Mouse (Mus musculus) MEL (cell line): ENCODE data around the gene Tenm3.

ENCODE experiments used
- CHD2 ChIP-seq: IDR thresholded peaks from 2 replicates; pipeline ENCODE4 v1.6.1; 2011; ENCODE audit warnings: low read length, improper control_type of control experiment
- CTCF ChIP-seq, 3 experiments: IDR thresholded peaks in 2 of 3; conservative IDR thresholded peaks in 1 of 3; 2 replicates each; pipeline ENCODE4 v1.5.1; 2011 to 2012; ENCODE audit warnings: low read length in 3 of 3, low read depth in 2 of 3, mild to moderate bottlenecking in 2 of 3, improper control_type of control experiment in 1 of 3, inconsistent platforms in 1 of 3, mixed read lengths in 1 of 3, moderate library complexity in 1 of 3; ENCODE audit not compliant: control insufficient read depth in 1 of 3, insufficient read depth in 1 of 3, poor library complexity in 1 of 3, severe bottlenecking in 1 of 3
- EP300 ChIP-seq, 2 experiments: IDR thresholded peaks; 2 replicates each; pipeline ENCODE4 v1.6.1; 2011; ENCODE audit warnings: improper control_type of control experiment in 2 of 2, low read length in 2 of 2, low read depth in 1 of 2, mild to moderate bottlenecking in 1 of 2
- HCFC1 ChIP-seq: IDR thresholded peaks from 2 replicates; pipeline ENCODE4 v1.6.1; 2012; ENCODE audit warnings: low read depth, mild to moderate bottlenecking, inconsistent platforms, low read length, improper control_type of control experiment, moderate library complexity
- MAZ ChIP-seq: IDR thresholded peaks from 2 replicates; pipeline ENCODE4 v1.6.1; 2012; ENCODE audit warnings: low read depth, mild to moderate bottlenecking, inconsistent platforms, low read length, improper control_type of control experiment
- NRF1 ChIP-seq: IDR thresholded peaks from 2 replicates; pipeline ENCODE4 v1.6.1; 2014; ENCODE audit warnings: low read depth, mild to moderate bottlenecking, inconsistent platforms, low read length, improper control_type of control experiment, moderate library complexity; ENCODE audit not compliant: poor library complexity, insufficient read depth, severe bottlenecking
- POLR2A ChIP-seq, 2 experiments: IDR thresholded peaks; 2 replicates each; pipeline ENCODE4 v1.6.1; 2011 to 2012; ENCODE audit warnings: low read length in 2 of 2, mild to moderate bottlenecking in 2 of 2, control low read depth in 1 of 2, improper control_type of control experiment in 1 of 2, low read depth in 1 of 2, moderate library complexity in 1 of 2; ENCODE audit not compliant: control insufficient read depth in 1 of 2, insufficient read depth in 1 of 2, poor library complexity in 1 of 2
- POLR2AphosphoS5 ChIP-seq: IDR thresholded peaks from 2 replicates; pipeline ENCODE4 v1.6.1; 2012; ENCODE audit warnings: low read depth, borderline replicate concordance, mild to moderate bottlenecking, inconsistent platforms, low read length, moderate library complexity, mixed read lengths

DNA sequence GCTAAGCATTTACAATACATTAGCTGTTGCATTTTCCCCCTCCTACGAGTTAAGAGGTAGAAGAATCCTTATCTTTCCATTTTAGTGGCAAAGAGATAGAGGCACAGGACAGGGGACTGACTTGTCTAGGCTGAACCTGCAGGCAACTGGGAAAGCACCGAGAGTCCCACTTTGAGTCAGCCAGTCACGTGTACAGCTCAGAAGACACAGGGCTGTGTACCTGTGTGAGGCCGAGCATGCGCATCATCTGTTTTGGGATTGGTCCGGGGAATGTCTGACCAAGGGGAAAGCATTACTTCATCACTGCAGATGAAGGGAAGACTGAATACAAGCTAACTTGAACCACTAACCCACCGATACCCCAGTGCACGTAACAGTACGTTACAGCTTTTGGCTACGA is 526.3 kb downstream of the Tenm3 start:
- no peak for TF ChIP-seq POLR2A (IDR thresholded peaks at IDR 0.05; ENCODE audit: control insufficient read depth in 1 of 2, insufficient read depth in 1 of 2, low read depth in 1 of 2, low read length in 2 of 2, poor library complexity in 1 of 2)
- no peak for TF ChIP-seq MAZ
- TF ChIP-seq NRF1 = no peak
- no peak for TF ChIP-seq POLR2AphosphoS5
- TF ChIP-seq EP300 (IDR thresholded peaks at IDR 0.05; ENCODE audit: low read depth in 1 of 2, low read length in 2 of 2) = no peak
- TF ChIP-seq CTCF (IDR thresholded peaks at IDR 0.05 in 2 of 3, conservative IDR thresholded peaks at IDR 0.05 in 1 of 3; ENCODE audit: control insufficient read depth in 1 of 3, insufficient read depth in 1 of 3, low read depth in 2 of 3, low read length in 3 of 3, poor library complexity in 1 of 3, severe bottlenecking in 1 of 3) = no peak
- no peak for TF ChIP-seq CHD2
- no peak for TF ChIP-seq HCFC1
